Comparison of ENCODE assay signal across 16 mouse cellular contexts in genomic region chr6:60044751-60045150, GRCm38 (mm10).
"Had no signal": no experiment of that assay in that cellular context is flagged by ENCODE, and none has a peak within 500 bp of the region (broad histone marks: within the 10 kb centered on the region; RNA-seq: fewer than 3 reads in every experiment).

No protein-coding gene starts in this region.

- H3K36me3 ChIP-seq: neural tube, embryonic 13.5 days; neural tube, embryonic 15.5 days; stomach, embryonic 15.5 days had no signal

- H3K27me3 ChIP-seq: neural tube, embryonic 13.5 days; neural tube, embryonic 15.5 days; stomach, embryonic 15.5 days had no signal

- H3K4me2 ChIP-seq: neural tube, embryonic 13.5 days; neural tube, embryonic 15.5 days; stomach, embryonic 15.5 days had no signal

- H3K9ac ChIP-seq: neural tube, embryonic 13.5 days; neural tube, embryonic 15.5 days; stomach, embryonic 15.5 days had no signal

- H3K9me3 ChIP-seq: stomach, embryonic 15.5 days had no signal

- H3K27ac ChIP-seq: neural tube, embryonic 13.5 days; neural tube, embryonic 15.5 days; stomach, embryonic 15.5 days; stomach, postnatal 0 days had no signal

- DNase-seq: retina, postnatal 1 day; right cerebral cortex, adult 18-20 months; right cerebral cortex, postnatal 14 days; right cerebral cortex, postnatal 25 days; right cerebral cortex, postnatal 4 days; spleen, adult 18-20 months; thymus, adult 18-20 months; thymus, adult 2 months; thymus, postnatal 14 days; thymus, postnatal 25 days; thymus, postnatal 36 days; thymus, postnatal 4 days had no signal

- H3K4me3 ChIP-seq: neural tube, embryonic 13.5 days; neural tube, embryonic 15.5 days; stomach, embryonic 15.5 days had no signal

- H3K4me1 ChIP-seq: neural tube, embryonic 13.5 days; neural tube, embryonic 15.5 days; stomach, embryonic 15.5 days had no signal
